Mouse (Mus musculus) lung, embryonic 15.5 days (tissue): ENCODE measurements around the gene Gm20721. TPM values are rescaled to one million over a fixed set of nuclear protein-coding genes. Genes with fewer than 3 reads are reported as not detected.
"Not testable (repeated sequence)": the region's sequence is repeated elsewhere in the genome, so short reads cannot be mapped to it uniquely, and the experiment has no call there.

Source experiments
- ATAC-seq: fragments of 200-750 bp; cut with Nextera tagmentation; 2 replicates; pipeline ENCODE4 v1.8.0; 2017; ENCODE audit warnings: moderate number of reproducible peaks, borderline replicate concordance; ENCODE audit not compliant: low FRiP score, low TSS enrichment; ENCODE audit errors: extremely low read depth
- H3K27ac ChIP-seq: fragments of 300-500 bp; sonication (generic); 2 replicates; pipeline ENCODE4 v1.5.1; 2015; ENCODE audit warnings: moderate library complexity, mild to moderate bottlenecking, inconsistent platforms
- H3K27me3 ChIP-seq: fragments of 300-500 bp; sonication (generic); 2 replicates; pipeline ENCODE4 v1.6.1; 2015; ENCODE audit warnings: inconsistent platforms
- H3K36me3 ChIP-seq: fragments of 300-500 bp; sonication (generic); 2 replicates; pipeline ENCODE4 v1.6.1; 2015; ENCODE audit warnings: inconsistent platforms
- H3K4me1 ChIP-seq: fragments of 300-500 bp; sonication (generic); 2 replicates; pipeline ENCODE4 v1.6.1; 2015; ENCODE audit warnings: inconsistent platforms
- H3K4me2 ChIP-seq: fragments of 300-500 bp; sonication (generic); 2 replicates; pipeline ENCODE4 v1.6.1; 2015; ENCODE audit warnings: inconsistent platforms, mild to moderate bottlenecking, moderate library complexity
- H3K4me3 ChIP-seq: fragments of 300-500 bp; sonication (generic); 2 replicates; pipeline ENCODE4 v1.5.1; 2015; ENCODE audit warnings: mild to moderate bottlenecking, inconsistent platforms
- H3K9ac ChIP-seq: fragments of 300-500 bp; sonication (generic); 2 replicates; pipeline ENCODE4 v1.6.1; 2015; ENCODE audit warnings: inconsistent platforms
- H3K9me3 ChIP-seq: fragments of 300-500 bp; sonication (generic); 2 replicates; pipeline ENCODE4 v1.6.1; 2016; ENCODE audit warnings: inconsistent platforms
- WGBS: fragments of 180-500 bp; shearing (Covaris S2); methylation state at CpG from one replicate; pipeline ENCODE4 v1.1.7; 2015; 5-methylcytosine and 5-hydroxymethylcytosine counted together
- polyA plus RNA-seq: library from polyadenylated mRNA; unstranded; fragments of >200 nt; fragmentation: Nextera tagmentation; extraction: Ambion mirVana; gene quantifications from 2 replicates; pipeline ENCODE4 v1.2.1, GENCODE M21; 2015

Gene Gm20721
- polyA plus RNA-seq, 1 experiment from 2014 or later = 26.4 TPM

- WGBS = 41% methylated on average over 58 of the region's 58 CpGs
- peaks cover 33% of the 10 kb centered on the region for H3K4me1 ChIP-seq
- ATAC-seq = peak; percentile 2; the same call in 1 of the 2 replicates
These were observed 17.4 kb downstream of the Gm20721 start for GRCm38 (mm10) chr2:174328926-174329662.

GRCm38 (mm10) chr2:174328358-174328905 lies 18.1 kb downstream of the Gm20721 start:
- Histone ChIP-seq H3K27me3 (no peaks in the 10 kb centered on the region), H3K4me1 (peaks cover 27% of the 10 kb centered on the region), H3K9ac (peak overlapping the region; percentile 99), H3K4me3 (peak overlapping the region; percentile 98), H3K36me3 (no peaks in the 10 kb centered on the region), H3K9me3 (no peaks in the 10 kb centered on the region), H3K4me2 (peak overlapping the region; percentile 66), H3K27ac (peak overlapping the region; percentile 98)
- WGBS = 52% methylated on average over 46 of the region's 46 CpGs
- no peak for ATAC-seq

More at GRCm38 (mm10) chr2:174328926-174329662, 17.4 kb downstream of the Gm20721 start:
- Histone ChIP-seq H3K36me3 (no peaks in the 10 kb centered on the region; the same call in 1 of the 2 replicates), H3K4me3 (peak overlapping the region; percentile 98), H3K27ac (peak overlapping the region; percentile 98), H3K27me3 (no peaks in the 10 kb centered on the region), H3K4me2 (peak overlapping the region; percentile 66), H3K9me3 (no peaks in the 10 kb centered on the region), H3K9ac (peak overlapping the region; percentile 99)

GRCm38 (mm10) chr2:174327295-174327981 lies 19.1 kb downstream of the Gm20721 start:
- 41% methylated on average over 64 of the region's 64 CpGs for WGBS
- peak overlapping the region; percentile 98 for H3K4me3 ChIP-seq
- peaks cover 17% of the 10 kb centered on the region for H3K4me1 ChIP-seq
- H3K27me3 ChIP-seq = no peaks in the 10 kb centered on the region
- peak overlapping the region; percentile 99 for H3K9ac ChIP-seq
- peak; percentile 43 for ATAC-seq
- peak overlapping the region; percentile 66 for H3K4me2 ChIP-seq
- no peaks in the 10 kb centered on the region for H3K9me3 ChIP-seq
- H3K27ac ChIP-seq = peak overlapping the region; percentile 72
- H3K36me3 ChIP-seq = no peaks in the 10 kb centered on the region

GRCm38 (mm10) chr2:174326481-174326880 lies 20.0 kb downstream of the Gm20721 start:
- H3K9ac ChIP-seq = peak overlapping the region; percentile 40
- no peak for ATAC-seq
- H3K4me2 ChIP-seq = peak overlapping the region; percentile 66
- H3K4me3 ChIP-seq = peak overlapping the region; percentile 98
- no peak overlapping the region for H3K27ac ChIP-seq
- no peaks in the 10 kb centered on the region for H3K36me3 ChIP-seq
- WGBS = 55% methylated on average over 8 of the region's 8 CpGs
- no peaks in the 10 kb centered on the region for H3K9me3 ChIP-seq
- peaks cover 8% of the 10 kb centered on the region; the same call in 1 of the 2 replicates for H3K4me1 ChIP-seq
- no peaks in the 10 kb centered on the region for H3K27me3 ChIP-seq

- Histone ChIP-seq H3K4me1 (peaks cover 8% of the 10 kb centered on the region; the same call in 1 of the 2 replicates), H3K27ac (no peak overlapping the region), H3K36me3 (no peaks in the 10 kb centered on the region), H3K9ac (no peak overlapping the region), H3K4me3 (peak overlapping the region; percentile 98; the same call in 1 of the 2 replicates), H3K9me3 (no peaks in the 10 kb centered on the region), H3K4me2 (peak overlapping the region; percentile 66), H3K27me3 (no peaks in the 10 kb centered on the region)
- ATAC-seq = no peak
- WGBS = 70% methylated on average over 4 of the region's 4 CpGs
These were observed 20.5 kb downstream of the Gm20721 start for GRCm38 (mm10) chr2:174325989-174326388.

GRCm38 (mm10) chr2:174316661-174317060 lies 29.9 kb downstream of the Gm20721 start:
- H3K4me2 ChIP-seq = no peak overlapping the region
- peaks cover 7% of the 10 kb centered on the region for H3K4me1 ChIP-seq
- H3K36me3 ChIP-seq = no peaks in the 10 kb centered on the region
- WGBS = 80% methylated on average over 9 of the region's 9 CpGs
- no peak overlapping the region for H3K4me3 ChIP-seq
- H3K9ac ChIP-seq = no peak overlapping the region
- H3K27ac ChIP-seq = no peak overlapping the region
- ATAC-seq = no peak
- H3K9me3 ChIP-seq = no peaks in the 10 kb centered on the region
- H3K27me3 ChIP-seq = no peaks in the 10 kb centered on the region

GRCm38 (mm10) chr2:174315445-174315844 lies 31.1 kb downstream of the Gm20721 start:
- H3K9ac ChIP-seq, H3K4me1 ChIP-seq, ATAC-seq, H3K36me3 ChIP-seq, H3K27ac ChIP-seq, H3K4me3 ChIP-seq, H3K27me3 ChIP-seq, H3K9me3 ChIP-seq, H3K4me2 ChIP-seq: not testable (repeated sequence)

- Histone ChIP-seq H3K4me1 (peaks cover 7% of the 10 kb centered on the region), H3K27ac (peak overlapping the region; percentile 57), H3K27me3 (no peaks in the 10 kb centered on the region), H3K4me3 (no peak overlapping the region), H3K9ac (no peak overlapping the region), H3K4me2 (no peak overlapping the region), H3K36me3 (no peaks in the 10 kb centered on the region), H3K9me3 (no peaks in the 10 kb centered on the region)
- WGBS = 42% methylated on average over 2 of the region's 2 CpGs
- ATAC-seq = peak; percentile 52; the same call in 1 of the 2 replicates
These were observed 33.9 kb downstream of the Gm20721 start for GRCm38 (mm10) chr2:174312661-174313060.

- Histone ChIP-seq H3K4me3 (no peak overlapping the region), H3K4me1 (peaks cover 7% of the 10 kb centered on the region), H3K4me2 (no peak overlapping the region), H3K27ac (peak overlapping the region; percentile 57), H3K9me3 (no peaks in the 10 kb centered on the region), H3K9ac (no peak overlapping the region), H3K27me3 (no peaks in the 10 kb centered on the region), H3K36me3 (no peaks in the 10 kb centered on the region)
- ATAC-seq = peak; percentile 69; the same call in 1 of the 2 replicates
- WGBS = 16% methylated on average over 4 of the region's 4 CpGs
These were observed 34.3 kb downstream of the Gm20721 start for GRCm38 (mm10) chr2:174312118-174312647.

GRCm38 (mm10) chr2:174311613-174312012 lies 34.9 kb downstream of the Gm20721 start:
- Histone ChIP-seq H3K4me2 (no peak overlapping the region), H3K4me1 (peaks cover 7% of the 10 kb centered on the region), H3K9me3 (no peaks in the 10 kb centered on the region), H3K27me3 (no peaks in the 10 kb centered on the region), H3K27ac (no peak overlapping the region), H3K9ac (no peak overlapping the region), H3K36me3 (no peaks in the 10 kb centered on the region), H3K4me3 (no peak overlapping the region)
- WGBS = 52% methylated on average over 1 of the region's 1 CpGs
- no peak for ATAC-seq

GRCm38 (mm10) chr2:174310913-174311514 lies 35.5 kb downstream of the Gm20721 start:
- Histone ChIP-seq H3K36me3 (no peaks in the 10 kb centered on the region), H3K9ac (no peak overlapping the region), H3K4me1 (peaks cover 7% of the 10 kb centered on the region), H3K4me2 (no peak overlapping the region), H3K9me3 (no peaks in the 10 kb centered on the region), H3K27ac (no peak overlapping the region), H3K27me3 (no peaks in the 10 kb centered on the region), H3K4me3 (no peak overlapping the region)
- 11% methylated on average over 7 of the region's 7 CpGs for WGBS
- peak; percentile 66; the same call in 1 of the 2 replicates for ATAC-seq
